Mouse (Mus musculus): ENCODE data around the gene Rpl41. TPM values are rescaled to one million over a fixed set of nuclear protein-coding genes. Genes with fewer than 3 reads are reported as not detected.

Gene Rpl41
- total RNA-seq, 2 experiments from 2014 or later: 2,762 to 2,852 TPM

Small RNAs within 50 kb of the gene (microRNA-seq; reads per million reads assigned to microRNA genes)
- gene Gm47275: not detected
- gene Mir6916: 1.4 reads per million
- gene Mir6917: not detected

Other genes starting within 250 kb of the Rpl41 start
- gene Pan2, start 246.0 kb downstream of the Rpl41 start, total RNA-seq (2021): 10 to 100 TPM; 24.0 to 32.8 TPM
- gene Cnpy2, start 226.8 kb downstream of the Rpl41 start, total RNA-seq (2021): 100 to 1,000 TPM; 149 to 165 TPM
- 1,000 to 10,000 TPM; 1,048 to 1,207 TPM for gene Cs, start 211.6 kb downstream of the Rpl41 start, total RNA-seq (2021)
- 100 to 1,000 TPM in 1 of 2 experiments, 10 to 100 TPM in 1; 99.9 to 128 TPM for gene Coq10a, start 180.3 kb downstream of the Rpl41 start, total RNA-seq (2021)
- 10 to 100 TPM; 53.3 to 57.8 TPM for gene Ankrd52, start 172.2 kb downstream of the Rpl41 start, total RNA-seq (2021)
- 1 to 10 TPM; 2.3 to 5.9 TPM for gene Slc39a5, start 148.1 kb downstream of the Rpl41 start, total RNA-seq (2021)
- 10 to 100 TPM; 58.0 to 59.9 TPM for gene Nabp2, start 137.8 kb downstream of the Rpl41 start, total RNA-seq (2021)
- gene Rnf41, start 137.6 kb downstream of the Rpl41 start, total RNA-seq (2021): 10 to 100 TPM; 37.4 TPM
- gene Smarcc2, start 90.1 kb downstream of the Rpl41 start, total RNA-seq (2021): 100 to 1,000 TPM in 1 of 2 experiments, 10 to 100 TPM in 1; 94.1 to 123 TPM
- gene Myl6, start 55.2 kb downstream of the Rpl41 start, total RNA-seq (2021): 100 to 1,000 TPM; 739 to 765 TPM
- gene Myl6b, start 50.6 kb downstream of the Rpl41 start, total RNA-seq (2021): 10 to 100 TPM; 10.9 to 17.3 TPM
- 10 to 100 TPM; 31.5 to 41.5 TPM for gene Esyt1, start 23.4 kb downstream of the Rpl41 start, total RNA-seq (2021)
- 10 to 100 TPM; 10.5 to 14.7 TPM for gene Zc3h10, start 1.5 kb downstream of the Rpl41 start, total RNA-seq (2021)
- gene Pa2g4, start 16.7 kb upstream of the Rpl41 start, total RNA-seq (2021): 10 to 100 TPM; 85.1 to 90.9 TPM
- 10 to 100 TPM in 1 of 2 experiments, 1 to 10 TPM in 1; 10.0 to 11.1 TPM for gene Erbb3, start 40.3 kb upstream of the Rpl41 start, total RNA-seq (2021)
- gene Rps26, start 77.4 kb upstream of the Rpl41 start, total RNA-seq (2021): 100 to 1,000 TPM; 696 to 753 TPM
- gene Ikzf4, start 96.7 kb upstream of the Rpl41 start, total RNA-seq (2021): 1 to 10 TPM in 1 of 2 experiments, under 1 TPM in 1; 0.87 to 2.2 TPM
- gene Suox, start 124.8 kb upstream of the Rpl41 start, total RNA-seq (2021): 10 to 100 TPM; 19.8 to 24.2 TPM
- 10 to 100 TPM; 91.4 to 96.1 TPM for gene Rab5b, start 147.0 kb upstream of the Rpl41 start, total RNA-seq (2021)
- gene Pmel, start 154.9 kb upstream of the Rpl41 start, total RNA-seq (2021): 1 to 10 TPM; 2.1 to 2.7 TPM
- 10 to 100 TPM; 33.2 to 38.6 TPM for gene Cdk2, start 155.7 kb upstream of the Rpl41 start, total RNA-seq (2021)
- 10 to 100 TPM; 16.2 to 17.2 TPM for gene Dgka, start 195.6 kb upstream of the Rpl41 start, total RNA-seq (2021)
- 10 to 100 TPM; 24.3 to 26.3 TPM for gene Pym1, start 198.6 kb upstream of the Rpl41 start, total RNA-seq (2021)
- 10 to 100 TPM; 22.1 to 23.9 TPM for gene Mmp19, start 241.6 kb upstream of the Rpl41 start, total RNA-seq (2021)